Mouse (Mus musculus) MEL (cell line): ENCODE data around the gene Ppm1e. TPM values are rescaled to one million over a fixed set of nuclear protein-coding genes. Genes with fewer than 3 reads are reported as not detected.

Experiments used
- DNase-seq: peaks from one replicate; pipeline ENCODE4 v3.0.0; 2011; ENCODE audit warnings: low read depth, low spot score
- H3K27ac ChIP-seq: 2 replicates; pipeline ENCODE4 v1.5.1; 2012; ENCODE audit warnings: low read depth, mild to moderate bottlenecking, control low read depth, low read length, moderate library complexity; ENCODE audit not compliant: control insufficient read depth
- H3K27me3 ChIP-seq, 2 experiments: fragments of 150-350 bp in 1 of 2; sonication (generic) in 1 of 2; 2 replicates each; pipeline ENCODE4 v1.6.1; 2012; ENCODE audit warnings: low read length in 2 of 2, mild to moderate bottlenecking in 2 of 2, improper control_type of control experiment in 1 of 2, moderate library complexity in 1 of 2; ENCODE audit not compliant: insufficient read depth in 2 of 2, control insufficient read depth in 1 of 2
- H3K36me3 ChIP-seq, 2 experiments: 2 replicates each; pipeline ENCODE4 v1.6.1; 2012 to 2014; ENCODE audit warnings: low read length in 2 of 2, improper control_type of control experiment in 1 of 2, inconsistent platforms in 1 of 2, mild to moderate bottlenecking in 1 of 2; ENCODE audit not compliant: insufficient read depth in 2 of 2, control insufficient read depth in 1 of 2
- H3K4me1 ChIP-seq, 2 experiments: fragments of 150-350 bp in 1 of 2; sonication (generic) in 1 of 2; 2 replicates each; pipeline ENCODE4 v1.6.1; 2012; ENCODE audit warnings: low read length in 2 of 2, improper control_type of control experiment in 1 of 2, mild to moderate bottlenecking in 1 of 2; ENCODE audit not compliant: insufficient read depth in 2 of 2, control insufficient read depth in 1 of 2
- H3K4me3 ChIP-seq, 2 experiments: fragments of 150-350 bp in 1 of 2; sonication (generic) in 1 of 2; 2 replicates each; pipeline ENCODE4 v1.5.1; 2012; ENCODE audit warnings: low read depth in 2 of 2, low read length in 2 of 2, mild to moderate bottlenecking in 2 of 2, moderate library complexity in 2 of 2, control low read depth in 1 of 2, improper control_type of control experiment in 1 of 2; ENCODE audit not compliant: control insufficient read depth in 1 of 2, insufficient read depth in 1 of 2
- H3K79me2 ChIP-seq: 2 replicates; pipeline ENCODE4 v1.6.1; 2012; ENCODE audit warnings: mild to moderate bottlenecking, low read length, moderate library complexity; ENCODE audit not compliant: control insufficient read depth, poor library complexity, insufficient read depth
- H3K9ac ChIP-seq: 2 replicates; pipeline ENCODE4 v1.6.1; 2012; ENCODE audit warnings: low read depth, mild to moderate bottlenecking, control low read depth, low read length, moderate library complexity; ENCODE audit not compliant: control insufficient read depth, poor library complexity, severe bottlenecking
- H3K9me3 ChIP-seq: fragments of 150-350 bp; sonication (generic); replicated peaks from 2 replicates; pipeline ENCODE4 v1.6.1; 2012; ENCODE audit warnings: mild to moderate bottlenecking, low read length, improper control_type of control experiment, moderate library complexity; ENCODE audit not compliant: insufficient read depth
- BHLHE40 ChIP-seq: IDR thresholded peaks from 2 replicates; pipeline ENCODE4 v1.6.1; 2012; ENCODE audit warnings: low read depth, mild to moderate bottlenecking, inconsistent platforms, low read length, improper control_type of control experiment, borderline replicate concordance
- CHD1 ChIP-seq: IDR thresholded peaks from 2 replicates; pipeline ENCODE4 v1.6.1; 2012; ENCODE audit warnings: low read depth, mild to moderate bottlenecking, inconsistent platforms, low read length, improper control_type of control experiment
- CHD2 ChIP-seq: IDR thresholded peaks from 2 replicates; pipeline ENCODE4 v1.6.1; 2011; ENCODE audit warnings: low read length, improper control_type of control experiment
- E2F4 ChIP-seq: IDR thresholded peaks from 2 replicates; pipeline ENCODE4 v1.6.1; 2011; ENCODE audit warnings: low read depth, low read length, improper control_type of control experiment, borderline replicate concordance
- EP300 ChIP-seq, 2 experiments: IDR thresholded peaks; 2 replicates each; pipeline ENCODE4 v1.6.1; 2011; ENCODE audit warnings: improper control_type of control experiment in 2 of 2, low read length in 2 of 2, low read depth in 1 of 2, mild to moderate bottlenecking in 1 of 2
- GATA1 ChIP-seq: IDR thresholded peaks from 2 replicates; pipeline ENCODE4 v1.6.1; 2011; ENCODE audit warnings: low read depth, low read length, improper control_type of control experiment
- HCFC1 ChIP-seq: IDR thresholded peaks from 2 replicates; pipeline ENCODE4 v1.6.1; 2012; ENCODE audit warnings: low read depth, mild to moderate bottlenecking, inconsistent platforms, low read length, improper control_type of control experiment, moderate library complexity
- JUND ChIP-seq: IDR thresholded peaks from 2 replicates; pipeline ENCODE4 v1.6.1; 2011; ENCODE audit warnings: low read depth, mild to moderate bottlenecking, improper control_type of control experiment, low read length
- KAT2A ChIP-seq: conservative IDR thresholded peaks from 2 replicates; pipeline ENCODE4 v1.6.1; 2012; ENCODE audit warnings: low read depth, low read length, improper control_type of control experiment, inconsistent platforms
- MAX ChIP-seq: IDR thresholded peaks from 2 replicates; pipeline ENCODE4 v1.6.1; 2011; ENCODE audit warnings: low read length, improper control_type of control experiment
- NRF1 ChIP-seq: IDR thresholded peaks from 2 replicates; pipeline ENCODE4 v1.6.1; 2014; ENCODE audit warnings: low read depth, mild to moderate bottlenecking, inconsistent platforms, low read length, improper control_type of control experiment, moderate library complexity; ENCODE audit not compliant: poor library complexity, insufficient read depth, severe bottlenecking
- POLR2AphosphoS5 ChIP-seq: IDR thresholded peaks from 2 replicates; pipeline ENCODE4 v1.6.1; 2012; ENCODE audit warnings: low read depth, borderline replicate concordance, mild to moderate bottlenecking, inconsistent platforms, low read length, moderate library complexity, mixed read lengths
- RCOR1 ChIP-seq: IDR thresholded peaks from 2 replicates; pipeline ENCODE4 v1.6.1; 2012; ENCODE audit warnings: low read depth, mild to moderate bottlenecking, inconsistent platforms, low read length, improper control_type of control experiment
- TAL1 ChIP-seq: IDR thresholded peaks from 2 replicates; pipeline ENCODE4 v1.6.1; 2012; ENCODE audit warnings: mild to moderate bottlenecking, inconsistent platforms, low read length, moderate library complexity, mixed read lengths
- USF1 ChIP-seq: IDR thresholded peaks from 2 replicates; pipeline ENCODE4 v1.6.1; 2014; ENCODE audit warnings: low read depth, mild to moderate bottlenecking, inconsistent platforms, low read length, improper control_type of control experiment, moderate library complexity
- ZKSCAN1 ChIP-seq: IDR thresholded peaks from 2 replicates; pipeline ENCODE4 v1.6.1; 2012; ENCODE audit warnings: low read depth, mild to moderate bottlenecking, inconsistent platforms, low read length, improper control_type of control experiment, moderate library complexity
- ZMIZ1 ChIP-seq: IDR thresholded peaks from 2 replicates; pipeline ENCODE4 v1.6.1; 2012; ENCODE audit warnings: low read depth, mild to moderate bottlenecking, inconsistent platforms, low read length, improper control_type of control experiment, moderate library complexity
- polyA plus RNA-seq, 2 experiments: library from polyadenylated mRNA; stranded (reverse) in 1 of 2; unstranded in 1 of 2; fragments of >175 nt in 1 of 2; fragments of >200 nt in 1 of 2; gene quantifications; 2 replicates each; pipeline versions ENCODE4 v1.2.1 to v1.2.4; 2012; ENCODE audit warnings: low replicate concordance in 2 of 2, low read depth in 1 of 2; ENCODE audit not compliant: insufficient read length in 2 of 2, insufficient read depth in 1 of 2, missing spikeins in 1 of 2
- total RNA-seq: library from RNA; depleted of rRNA; stranded (reverse); fragments of 300-350 nt; gene quantifications from 2 replicates; pipeline ENCODE4 v1.2.3, GENCODE M21; 2012

The Ppm1e gene
- total and polyA plus RNA-seq, 3 experiments: 1.3 to 2.8 TPM; not detected in 1

DNA sequence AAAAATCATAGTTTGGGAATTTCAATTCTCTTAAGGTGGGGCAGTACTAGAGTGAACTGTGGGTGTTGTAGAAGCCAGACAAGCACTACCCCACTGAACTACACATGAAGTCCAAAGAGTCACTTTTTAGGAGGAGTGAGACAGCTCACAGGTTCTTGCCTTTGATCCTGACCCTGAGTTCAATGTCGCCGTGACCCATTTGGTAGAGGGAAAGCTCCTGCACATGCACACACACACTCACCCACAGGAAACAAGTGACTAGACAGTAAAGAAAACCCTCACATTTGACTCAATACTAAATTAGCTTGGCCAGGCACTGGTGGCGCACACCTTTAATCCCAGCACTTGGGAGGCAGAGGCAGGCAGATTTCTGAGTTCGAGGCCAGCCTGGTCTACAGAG, 25.7 kb upstream of the Ppm1e start:
- no peak for TF ChIP-seq HCFC1
- no peak for TF ChIP-seq POLR2AphosphoS5
- TF ChIP-seq EP300 (IDR thresholded peaks at IDR 0.05; ENCODE audit: low read depth in 1 of 2, low read length in 2 of 2): no peak
- TF ChIP-seq ZKSCAN1: no peak
- TF ChIP-seq RCOR1: no peak
- no peak for TF ChIP-seq BHLHE40
- TF ChIP-seq KAT2A: no peak
- no peak for TF ChIP-seq E2F4
- TF ChIP-seq USF1: no peak
- TF ChIP-seq ZMIZ1: no peak
- no peak for TF ChIP-seq CHD2
- TF ChIP-seq NRF1: no peak
- TF ChIP-seq JUND: no peak
- TF ChIP-seq GATA1: no peak
- Histone ChIP-seq H3K4me3 (no peak overlapping the region), H3K79me2 (no peaks in the 10 kb centered on the region), H3K36me3 (no peaks in the 10 kb centered on the region; a peak in 1 of 4 replicates), H3K9ac (no peak overlapping the region), H3K27me3 (no peaks in the 10 kb centered on the region), H3K27ac (no peak overlapping the region), H3K9me3 (no peaks in the 10 kb centered on the region), H3K4me1 (peaks cover 0 to 2% of the 10 kb centered on the region in 2 experiments; a peak in 2 of 4 replicates)
- DNase-seq: no peak

DNA sequence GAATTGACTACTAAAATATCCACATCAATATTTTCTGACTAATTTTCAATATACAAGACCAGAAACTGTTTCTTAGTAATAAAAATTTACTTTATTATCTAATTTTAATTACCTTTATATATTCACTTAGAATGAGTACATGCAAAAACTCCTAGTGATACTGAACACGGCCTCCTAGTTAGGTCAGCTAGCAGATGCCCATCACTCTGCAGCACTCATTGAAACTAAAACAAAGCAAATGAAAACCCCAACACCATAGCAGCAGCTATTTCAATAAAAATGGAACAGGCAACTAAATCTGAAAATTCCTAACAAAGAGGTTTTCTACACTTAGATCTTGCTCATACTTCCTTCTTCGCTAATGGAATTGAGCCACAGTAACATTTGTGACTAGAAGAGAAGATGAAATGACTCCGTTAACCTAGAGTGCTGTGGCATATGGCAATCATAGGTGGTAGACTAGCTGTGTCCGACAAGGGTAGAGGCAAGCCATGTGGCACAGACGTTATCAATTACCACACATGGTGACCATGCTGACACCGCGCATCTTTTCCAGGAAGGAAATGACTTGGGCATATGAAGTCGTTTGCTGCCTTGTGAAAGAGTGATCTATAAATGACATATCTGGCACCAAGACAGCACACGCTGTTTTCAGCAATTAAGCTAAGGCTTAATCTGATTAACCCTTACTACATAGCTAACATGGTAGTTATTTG, 9.2 kb upstream of the Ppm1e start:
- H3K27me3 ChIP-seq: no peaks in the 10 kb centered on the region; a peak in 1 of 4 replicates
- H3K4me3 ChIP-seq: no peak overlapping the region
- no peak overlapping the region for H3K9ac ChIP-seq
- peaks cover 0 to 2% of the 10 kb centered on the region in 2 experiments; a peak in 1 of 4 replicates for H3K36me3 ChIP-seq
- DNase-seq: peak; percentile 42
- no peak overlapping the region for H3K27ac ChIP-seq
- H3K79me2 ChIP-seq: no peaks in the 10 kb centered on the region
- H3K4me1 ChIP-seq: 0 out of 4 replicates have a peak, but pooled peaks cover 0 to 2% of the 10 kb centered on the region in 2 experiments
- H3K9me3 ChIP-seq: no peaks in the 10 kb centered on the region
- TF ChIP-seq TAL1 (peak; percentile 37), MAX (peak; percentile 35; the same call in 1 of the 2 replicates), CHD1 (no peak), GATA1 (0 out of 2 replicates have a peak, but pooled peaks have one; percentile 27), E2F4 (no peak)
